Mouse (Mus musculus): ENCODE measurements around the gene Ms4a2. TPM values are rescaled to one million over a fixed set of nuclear protein-coding genes. Genes with fewer than 3 reads are reported as not detected.

The Ms4a2 gene
- total RNA-seq, 2 experiments from 2014 or later = not detected

DNA sequence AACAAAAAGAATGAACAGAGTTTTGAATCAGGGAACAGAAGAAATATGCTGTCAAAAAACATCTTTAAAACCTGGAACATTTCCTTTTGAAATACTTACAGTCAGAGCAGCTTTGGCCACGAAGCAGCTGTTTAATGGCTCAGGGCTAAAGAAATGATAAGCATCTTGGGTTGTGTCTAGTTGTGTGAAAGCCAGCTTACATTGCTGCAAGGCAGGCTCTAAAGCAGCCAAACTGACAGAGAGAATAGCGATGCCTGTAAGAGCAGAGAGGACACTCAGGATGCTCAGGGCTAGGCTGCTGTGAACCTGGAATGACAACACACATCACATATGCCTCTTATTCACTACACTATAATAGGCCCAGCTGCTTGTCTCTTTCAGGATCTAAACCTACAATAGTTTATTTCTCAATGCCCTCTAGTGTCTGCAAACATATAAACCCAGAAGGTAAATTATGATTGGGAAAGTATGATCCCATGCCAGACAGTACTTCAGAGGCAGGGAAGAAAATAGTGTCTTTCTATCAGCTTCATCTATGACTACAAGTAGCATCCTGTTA lies 33.5 kb downstream of the Ms4a2 start:
- DNase-seq (ENCODE audit: low spot score in 2 of 2) = no peak

GRCm38 (mm10) chr19:11589205-11589604 lies 34.3 kb downstream of the Ms4a2 start:
- DNase-seq (ENCODE audit: low spot score in 2 of 2) = no peak

- DNase-seq (ENCODE audit: low spot score in 2 of 2) = no peak
Measured at GRCm38 (mm10) chr19:11574965-11575364, 48.6 kb downstream of the Ms4a2 start.

Other genes starting within 250 kb of the Ms4a2 start
- 1 to 10 TPM in 1 of 2 experiments, under 1 TPM in 1; 0.64 to 1.6 TPM for gene Ms4a4a, start 248.2 kb downstream of the Ms4a2 start, total RNA-seq (2021)
- gene Ms4a4c, start 218.9 kb downstream of the Ms4a2 start, total RNA-seq (2021) = not detected
- gene Ms4a4b, start 180.2 kb downstream of the Ms4a2 start, total RNA-seq (2021) = not detected
- gene Ms4a6c, start 154.4 kb downstream of the Ms4a2 start, total RNA-seq (2021) = 1 to 10 TPM; 1.9 to 2.0 TPM
- gene Gm8369, start 137.8 kb downstream of the Ms4a2 start, total RNA-seq (2021) = under 1 TPM in 1 of 2 experiments, not detected in 1; 0.55 TPM
- 1 to 10 TPM; 2.4 to 2.5 TPM for gene Ms4a6b, start 107.2 kb downstream of the Ms4a2 start, total RNA-seq (2021)
- gene Ms4a4d, start 86.9 kb downstream of the Ms4a2 start, total RNA-seq (2021) = not detected
- gene Ms4a6d, start 18.9 kb downstream of the Ms4a2 start, total RNA-seq (2021) = 1 to 10 TPM in 1 of 2 experiments, under 1 TPM in 1; 0.81 to 1.2 TPM
- not detected for gene Ms4a3, start 17.1 kb upstream of the Ms4a2 start, total RNA-seq (2021)
- not detected for gene Oosp2, start 36.8 kb upstream of the Ms4a2 start, total RNA-seq (2021)
- not detected for gene Oosp1, start 67.4 kb upstream of the Ms4a2 start, total RNA-seq (2021)
- gene Oosp3, start 73.3 kb upstream of the Ms4a2 start, total RNA-seq (2021) = not detected
- gene Gif, start 123.8 kb upstream of the Ms4a2 start, total RNA-seq (2021) = not detected
- gene Mrpl16, start 146.7 kb upstream of the Ms4a2 start, total RNA-seq (2021) = 10 to 100 TPM; 37.9 to 41.2 TPM
- gene Stx3, start 195.7 kb upstream of the Ms4a2 start, total RNA-seq (2021) = 10 to 100 TPM; 19.6 to 27.8 TPM
- not detected for gene Olfr1417, start 215.5 kb upstream of the Ms4a2 start, total RNA-seq (2021)
- gene Olfr1418, start 237.3 kb upstream of the Ms4a2 start, total RNA-seq (2021) = not detected

Data from layer of hippocampus, postnatal 14 days (tissue).